Mouse (Mus musculus) hindbrain, embryonic 15.5 days (tissue): ENCODE measurements around the gene Gm49373. TPM values are rescaled to one million over a fixed set of nuclear protein-coding genes. Genes with fewer than 3 reads are reported as not detected.
A peak's percentile ranks its signal among the peaks of the same experiment; 100 is the strongest.

ENCODE experiments used
- ATAC-seq: fragments of 200-750 bp; cut with Nextera tagmentation; 2 replicates; pipeline ENCODE4 v1.8.0; 2017; ENCODE audit warnings: low read depth, moderate number of reproducible peaks, moderate TSS enrichment; ENCODE audit not compliant: low FRiP score
- H3K27ac ChIP-seq: fragments of 300-500 bp; sonication (generic); replicated peaks from 2 replicates; pipeline ENCODE4 v1.5.1; 2015; ENCODE audit warnings: mild to moderate bottlenecking, inconsistent platforms
- H3K27me3 ChIP-seq: fragments of 300-500 bp; sonication (generic); 2 replicates; pipeline ENCODE4 v1.6.1; 2015; ENCODE audit warnings: control low read depth, inconsistent platforms
- H3K36me3 ChIP-seq: fragments of 300-500 bp; sonication (generic); 2 replicates; pipeline ENCODE4 v1.6.1; 2015; ENCODE audit warnings: control low read depth, inconsistent platforms
- H3K4me1 ChIP-seq: fragments of 300-500 bp; sonication (generic); replicated peaks from 2 replicates; pipeline ENCODE4 v1.6.1; 2015; ENCODE audit warnings: control low read depth, inconsistent platforms
- H3K4me2 ChIP-seq: fragments of 300-500 bp; sonication (generic); 2 replicates; pipeline ENCODE4 v1.6.1; 2015; ENCODE audit warnings: moderate library complexity, mild to moderate bottlenecking, inconsistent platforms
- H3K4me3 ChIP-seq: fragments of 300-500 bp; sonication (generic); 2 replicates; pipeline ENCODE4 v1.5.1; 2015; ENCODE audit warnings: mild to moderate bottlenecking, inconsistent platforms
- H3K9ac ChIP-seq: fragments of 300-500 bp; sonication (generic); 2 replicates; pipeline ENCODE4 v1.6.1; 2015; ENCODE audit warnings: inconsistent platforms
- H3K9me3 ChIP-seq: fragments of 300-500 bp; sonication (generic); 2 replicates; pipeline ENCODE4 v1.6.1; 2016; ENCODE audit warnings: control low read depth, inconsistent platforms
- WGBS: fragments of 180-500 bp; shearing (Covaris S2); methylation state at CpG from one replicate; pipeline ENCODE4 v1.1.7; 2015; 5-methylcytosine and 5-hydroxymethylcytosine counted together
- microRNA counts: library from miRNA; unstranded; fragments of <30 nt; microRNA quantifications from one replicate; lab custom pipeline; 2016
- microRNA-seq: library from miRNA; unstranded; fragments of <30 nt; microRNA quantifications from one replicate; pipeline ENCODE4, GENCODE M21; 2016
- polyA plus RNA-seq: library from polyadenylated mRNA; unstranded; fragments of >200 nt; fragmentation: Nextera tagmentation; extraction: Ambion mirVana; gene quantifications from 2 replicates; pipeline ENCODE4 v1.2.1, GENCODE M21; 2015

The Gm49373 gene
- polyA plus RNA-seq, 1 experiment from 2014 or later = 2.8 TPM

GRCm38 (mm10) chr9:21022288-21022687, 50.6 kb downstream of the Gm49373 start:
- no peak overlapping the region for H3K4me2 ChIP-seq
- WGBS = 65% methylated on average over 6 of the region's 6 CpGs
- H3K27me3 ChIP-seq = peaks cover 27% of the 10 kb centered on the region
- H3K4me3 ChIP-seq = no peak overlapping the region
- H3K4me1 ChIP-seq = no peaks in the 10 kb centered on the region
- H3K9ac ChIP-seq = no peak overlapping the region
- no peak for ATAC-seq
- H3K9me3 ChIP-seq = no peaks in the 10 kb centered on the region
- H3K36me3 ChIP-seq = no peaks in the 10 kb centered on the region
- no peak overlapping the region for H3K27ac ChIP-seq

DNA sequence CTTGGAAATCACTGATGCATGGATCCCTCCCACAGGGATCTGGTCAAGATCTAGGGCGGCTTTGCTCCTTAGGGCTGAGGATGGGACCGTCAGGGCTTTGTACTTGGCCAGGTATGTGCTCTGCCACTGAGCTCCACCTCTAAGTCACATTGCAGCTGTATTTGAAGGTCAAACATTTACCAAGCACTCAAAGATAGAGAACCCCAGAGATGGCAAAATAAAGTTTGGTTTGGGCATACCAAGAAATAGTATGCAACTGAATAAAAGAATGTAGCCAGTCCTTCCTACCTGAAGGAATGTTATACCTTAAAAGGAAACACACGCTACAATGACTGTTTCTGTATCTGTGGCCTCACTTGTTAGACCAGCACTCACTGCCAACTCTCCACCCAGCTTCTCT, 51.5 kb downstream of the Gm49373 start:
- no peaks in the 10 kb centered on the region for H3K36me3 ChIP-seq
- H3K9me3 ChIP-seq = no peaks in the 10 kb centered on the region
- peaks cover 29% of the 10 kb centered on the region for H3K27me3 ChIP-seq
- H3K4me1 ChIP-seq = no peaks in the 10 kb centered on the region
- WGBS = 72% methylated on average over 3 of the region's 3 CpGs
- H3K4me2 ChIP-seq = no peak overlapping the region
- ATAC-seq = no peak
- no peak overlapping the region for H3K27ac ChIP-seq
- no peak overlapping the region for H3K4me3 ChIP-seq
- H3K9ac ChIP-seq = no peak overlapping the region

DNA sequence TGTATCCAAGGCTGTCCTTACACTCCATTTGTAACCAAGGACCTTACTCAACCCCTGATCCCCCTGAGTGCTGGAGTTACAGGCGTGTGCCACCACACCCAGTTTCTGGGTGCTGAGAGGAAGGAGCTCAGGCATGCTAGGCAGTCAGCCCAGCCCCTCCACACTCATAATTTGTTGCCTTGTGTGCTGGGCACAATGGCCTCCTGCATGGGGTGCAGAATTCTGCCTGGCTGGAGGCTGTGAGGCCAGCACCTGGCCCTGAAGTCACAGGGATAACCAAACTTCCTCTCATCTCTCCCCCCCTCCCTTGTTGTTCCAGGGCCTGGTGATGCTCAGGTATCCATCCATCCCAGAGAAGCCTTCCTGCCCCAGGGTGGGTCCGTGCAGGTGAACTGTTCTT, 54.3 kb downstream of the Gm49373 start:
- H3K36me3 ChIP-seq = no peaks in the 10 kb centered on the region
- 70% methylated on average over 2 of the region's 2 CpGs for WGBS
- H3K9ac ChIP-seq = no peak overlapping the region
- no peaks in the 10 kb centered on the region for H3K9me3 ChIP-seq
- ATAC-seq = no peak
- H3K27ac ChIP-seq = no peak overlapping the region
- H3K4me3 ChIP-seq = no peak overlapping the region
- peaks cover 55% of the 10 kb centered on the region for H3K27me3 ChIP-seq
- no peak overlapping the region for H3K4me2 ChIP-seq
- peaks cover 12% of the 10 kb centered on the region for H3K4me1 ChIP-seq

DNA sequence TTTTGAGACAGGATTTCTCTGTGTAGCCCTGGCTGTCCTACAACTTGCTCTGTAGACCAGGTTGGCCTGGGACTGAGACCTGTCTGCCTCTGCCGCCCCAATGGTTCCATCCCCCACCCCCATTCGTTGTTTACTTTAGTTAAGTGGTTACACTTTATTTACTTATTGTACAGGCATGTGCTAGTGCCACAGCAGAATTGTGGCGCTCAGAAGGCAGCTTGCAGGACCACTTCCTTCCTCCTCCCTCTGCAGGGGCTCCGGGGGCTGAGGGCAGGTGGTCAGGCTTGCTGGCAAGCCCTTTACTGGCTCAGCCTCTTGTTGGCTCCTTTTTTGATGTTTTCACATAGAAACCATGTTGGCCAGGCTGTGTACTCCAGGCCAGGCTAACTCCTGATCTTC, 55.7 kb downstream of the Gm49373 start:
- Histone ChIP-seq H3K27ac (no peak overlapping the region), H3K4me3 (no peak overlapping the region), H3K36me3 (no peaks in the 10 kb centered on the region), H3K9ac (no peak overlapping the region), H3K9me3 (no peaks in the 10 kb centered on the region), H3K4me1 (peaks cover 12% of the 10 kb centered on the region), H3K4me2 (no peak overlapping the region), H3K27me3 (peaks cover 63% of the 10 kb centered on the region)
- whole genome bisulfite sequencing = 48% methylated on average over 4 of the region's 4 CpGs
- ATAC-seq = no peak

DNA sequence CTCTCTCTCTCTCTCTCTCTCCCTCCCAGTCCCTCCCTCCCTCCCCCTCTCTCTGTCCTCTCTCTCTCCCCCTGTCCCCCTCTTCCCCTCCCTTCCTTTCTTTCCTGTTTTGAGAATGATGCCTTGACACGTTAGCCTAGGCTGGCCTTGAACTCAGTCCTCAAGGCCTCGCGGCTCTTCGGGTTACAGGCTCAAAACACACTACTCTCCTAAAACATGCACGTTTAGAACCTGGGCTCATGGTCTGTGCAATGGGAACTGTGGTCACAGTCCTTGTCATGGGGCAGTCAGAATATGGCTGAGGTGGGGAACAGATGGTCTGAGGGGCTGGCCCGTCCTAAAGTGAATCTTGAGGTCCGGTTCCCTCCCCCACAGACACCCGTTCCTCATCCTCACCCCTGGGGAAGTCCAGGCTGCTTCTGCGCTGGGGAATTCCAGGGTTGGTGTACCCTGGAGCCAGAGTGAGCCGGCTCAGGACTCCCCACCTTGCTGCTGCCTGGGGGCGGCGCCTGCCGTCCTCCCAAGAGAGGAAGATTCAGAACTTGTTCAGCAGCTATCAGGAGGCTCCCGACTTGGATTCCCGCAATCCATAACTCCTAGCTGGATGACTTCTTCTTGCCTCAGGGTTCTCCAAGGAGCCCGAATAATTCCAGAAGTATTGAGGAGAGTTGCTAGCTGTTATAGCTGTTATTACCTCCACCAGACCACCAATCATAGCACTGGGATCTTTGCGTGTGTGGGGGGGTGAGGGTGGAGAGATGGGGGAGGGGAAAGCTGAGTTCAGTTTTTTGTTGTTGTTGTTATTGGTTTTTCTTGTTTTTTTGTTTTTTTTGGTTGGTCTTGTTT, 56.3 kb downstream of the Gm49373 start:
- Histone ChIP-seq H3K27ac (no peak overlapping the region), H3K9ac (no peak overlapping the region), H3K4me1 (peaks cover 12% of the 10 kb centered on the region), H3K36me3 (no peaks in the 10 kb centered on the region), H3K9me3 (no peaks in the 10 kb centered on the region), H3K4me3 (no peak overlapping the region), H3K27me3 (peaks cover 64% of the 10 kb centered on the region), H3K4me2 (0 out of 2 replicates have a peak overlapping the region, but pooled peaks have one; percentile 5)
- ATAC-seq = no peak
- WGBS = 7% methylated on average over 17 of the region's 17 CpGs

DNA sequence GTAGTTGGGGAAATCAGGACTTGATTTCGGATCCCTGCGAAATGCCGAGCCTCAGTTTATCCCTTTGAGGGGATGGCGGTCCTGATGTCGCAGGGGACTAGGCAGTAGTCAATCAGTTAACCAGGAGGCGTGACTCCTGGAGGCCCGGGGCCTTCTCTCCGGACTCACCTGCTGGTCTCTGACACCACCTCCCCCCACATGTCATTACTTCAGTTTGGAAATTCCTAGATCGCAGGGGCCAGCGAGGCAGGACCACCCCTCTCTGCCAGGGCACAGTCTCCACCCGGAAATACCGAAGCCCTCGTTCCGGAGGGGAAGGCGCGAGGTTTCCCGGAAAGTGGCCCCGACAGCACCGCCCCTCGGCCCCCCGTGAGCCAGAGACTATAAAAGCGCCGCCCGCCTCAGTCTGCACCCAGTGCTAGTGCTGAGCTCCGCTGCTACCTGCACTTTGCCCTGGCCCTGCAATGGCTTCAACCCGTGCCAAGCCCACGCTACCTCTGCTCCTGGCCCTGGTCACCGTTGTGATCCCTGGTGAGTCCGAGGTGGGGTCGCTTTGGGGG, 57.2 kb downstream of the Gm49373 start, which contains the start of gene Icam1:
Gene Icam1 (plus strand): TSS at position 415 of the 560 bp plus-strand sequence.
- Histone ChIP-seq H3K36me3 (no peaks in the 10 kb centered on the region), H3K4me1 (peaks cover 12% of the 10 kb centered on the region), H3K4me2 (peak within 1 kb of the TSS; percentile 50), H3K4me3 (peak within 1 kb of the TSS; percentile 25), H3K9ac (no peak within 1 kb of the TSS; the same call in 1 of the 2 replicates), H3K9me3 (no peaks in the 10 kb centered on the region), H3K27ac (no peak within 1 kb of the TSS), H3K27me3 (peaks cover 61% of the 10 kb centered on the region)
- WGBS = 0% methylated on average over 30 of the region's 30 CpGs
- no peak for ATAC-seq

- no peaks in the 10 kb centered on the region for H3K36me3 ChIP-seq
- no peak overlapping the region for H3K27ac ChIP-seq
- 0 out of 2 replicates have a peak, but pooled peaks have one; percentile 41 for ATAC-seq
- peaks cover 12% of the 10 kb centered on the region for H3K4me1 ChIP-seq
- no peaks in the 10 kb centered on the region for H3K9me3 ChIP-seq
- H3K4me2 ChIP-seq = peak overlapping the region; percentile 50
- WGBS = 1% methylated on average over 29 of the region's 29 CpGs
- H3K4me3 ChIP-seq = peak overlapping the region; percentile 25
- peaks cover 59% of the 10 kb centered on the region for H3K27me3 ChIP-seq
- no peak overlapping the region; the same call in 1 of the 2 replicates for H3K9ac ChIP-seq
Observed at GRCm38 (mm10) chr9:21014691-21015570, 58.0 kb downstream of the Gm49373 start.

MicroRNA genes within 50 kb of the gene (microRNA counts, 519-probe panel; counts per million panel counts)
- 3,098 counts per million, percentile 61 among the panel's probes with 10 or more counts for microRNA mmu-miR-1900 (lab: Ali Mortazavi, UCI)

Small RNA genes lying within 50 kb of the gene (microRNA-seq; reads per million reads assigned to microRNA genes)
- gene Mir1900 (not detected), gene Mir7082 (1.3 reads per million)

Other genes with a start within 250 kb of the Gm49373 start
- 12.9 and 13.2 TPM in 2 replicates for gene A230050P20Rik, start 204.5 kb downstream of the Gm49373 start, polyA plus RNA-seq
- 14.7 and 15.1 TPM in 2 replicates for gene Angptl6, start 193.4 kb downstream of the Gm49373 start, polyA plus RNA-seq
- gene Ppan, start 184.9 kb downstream of the Gm49373 start, polyA plus RNA-seq = 46.3 and 47.5 TPM in 2 replicates
- 249 and 256 TPM in 2 replicates for gene Eif3g, start 174.5 kb downstream of the Gm49373 start, polyA plus RNA-seq
- 60.5 and 63.9 TPM in 2 replicates for gene Dnmt1, start 113.2 kb downstream of the Gm49373 start, polyA plus RNA-seq
- 8.5 and 10.8 TPM in 2 replicates for gene S1pr2, start 96.3 kb downstream of the Gm49373 start, polyA plus RNA-seq
- gene Mrpl4, start 70.4 kb downstream of the Gm49373 start, polyA plus RNA-seq = 109 and 114 TPM in 2 replicates
- gene Icam1, start 57.1 kb downstream of the Gm49373 start, polyA plus RNA-seq = 3.4 and 3.9 TPM in 2 replicates
- not detected in 2 replicates for gene Icam4, start 43.7 kb downstream of the Gm49373 start, polyA plus RNA-seq
- 1.7 and 2.6 TPM in 2 replicates for gene Icam5, start 41.0 kb downstream of the Gm49373 start, polyA plus RNA-seq
- 0.58 and 3.0 TPM in 2 replicates for gene Zglp1, start 6.0 kb downstream of the Gm49373 start, polyA plus RNA-seq
- 71.0 and 74.1 TPM in 2 replicates for gene Fdx1l, start 518 bp upstream of the Gm49373 start, polyA plus RNA-seq
- 1.3 and 3.1 TPM in 2 replicates for gene Gm38431, start 18.9 kb upstream of the Gm49373 start, polyA plus RNA-seq
- gene Raver1, start 18.9 kb upstream of the Gm49373 start, polyA plus RNA-seq = 31.7 and 37.8 TPM in 2 replicates
- 11.3 and 11.7 TPM in 2 replicates for gene Tyk2, start 58.1 kb upstream of the Gm49373 start, polyA plus RNA-seq
- 211 TPM in 2 replicates for gene Cdc37, start 76.9 kb upstream of the Gm49373 start, polyA plus RNA-seq
- gene Pde4a, start 92.6 kb upstream of the Gm49373 start, polyA plus RNA-seq = 36.5 and 41.0 TPM in 2 replicates
- 66.7 and 68.2 TPM in 2 replicates for gene Keap1, start 166.3 kb upstream of the Gm49373 start, polyA plus RNA-seq
- 4.1 and 4.6 TPM in 2 replicates for gene S1pr5, start 175.3 kb upstream of the Gm49373 start, polyA plus RNA-seq
- 47.6 and 53.7 TPM in 2 replicates for gene Atg4d, start 192.2 kb upstream of the Gm49373 start, polyA plus RNA-seq
- gene Kri1, start 214.9 kb upstream of the Gm49373 start, polyA plus RNA-seq = 14.9 and 15.7 TPM in 2 replicates
- 108 and 111 TPM in 2 replicates for gene Cdkn2d, start 218.3 kb upstream of the Gm49373 start, polyA plus RNA-seq
- gene Ap1m2, start 239.2 kb upstream of the Gm49373 start, polyA plus RNA-seq = 2.7 and 3.1 TPM in 2 replicates
- 64.5 and 73.4 TPM in 2 replicates for gene Slc44a2, start 247.6 kb upstream of the Gm49373 start, polyA plus RNA-seq